Mouse (Mus musculus): ENCODE results near the gene Olfr145. TPM values are rescaled to one million over a fixed set of nuclear protein-coding genes. Genes with fewer than 3 reads are reported as not detected.
A peak's percentile ranks its signal among the peaks of the same experiment; 100 is the strongest.

Gene Olfr145
- polyA plus RNA-seq, 1 experiment from 2014 or later = not detected

DNA sequence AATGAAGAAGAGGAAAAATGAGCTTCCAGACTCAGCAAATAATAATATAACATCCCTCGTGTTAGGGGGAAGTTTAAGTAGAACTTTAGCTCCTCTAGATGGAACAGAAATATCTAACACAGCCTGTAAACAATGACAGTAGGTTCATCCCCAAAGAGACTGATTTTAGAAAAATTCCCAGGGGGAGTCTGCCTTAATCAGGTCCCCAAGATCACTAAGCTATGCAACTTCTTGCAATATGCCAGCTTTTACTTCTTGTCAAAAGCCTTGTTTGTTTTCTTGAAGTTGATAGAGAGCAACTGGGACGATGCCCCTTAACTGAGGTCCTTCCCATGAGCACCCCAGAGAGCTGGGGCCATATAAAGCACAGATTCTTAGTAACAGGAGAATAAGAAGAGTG lies 21.0 kb downstream of the Olfr145 start, which contains the start of gene Olfr878:
TSS of gene Olfr878 (plus strand) at position 301 of the 400 bp plus-strand sequence.
- ATAC-seq (no peak), DNase-seq (ENCODE audit: low spot score) (no peak)
- Histone ChIP-seq H3K4me3 (ENCODE audit: low read depth, low read length) (no peak within 1 kb of the TSS), H3K27ac (ENCODE audit: low read depth, low read length) (no peak within 1 kb of the TSS), H3K9ac (ENCODE audit: low read length) (no peak within 1 kb of the TSS), H3K4me1 (ENCODE audit: control insufficient read depth, insufficient read depth, low read length) (no peaks in the 10 kb centered on the region), H3K36me3 (ENCODE audit: control insufficient read depth, insufficient read depth, low read length) (no peaks in the 10 kb centered on the region), H3K27me3 (replicated peaks; ENCODE audit: control insufficient read depth, insufficient read depth, low read length) (no peaks in the 10 kb centered on the region), H3K4me2 (ENCODE audit: low read length) (no peak within 1 kb of the TSS), H3K9me3 (replicated peaks; ENCODE audit: control insufficient read depth, low read length) (no peaks in the 10 kb centered on the region)
- WGBS = 77% methylated on average over 2 of the region's 2 CpGs

DNA sequence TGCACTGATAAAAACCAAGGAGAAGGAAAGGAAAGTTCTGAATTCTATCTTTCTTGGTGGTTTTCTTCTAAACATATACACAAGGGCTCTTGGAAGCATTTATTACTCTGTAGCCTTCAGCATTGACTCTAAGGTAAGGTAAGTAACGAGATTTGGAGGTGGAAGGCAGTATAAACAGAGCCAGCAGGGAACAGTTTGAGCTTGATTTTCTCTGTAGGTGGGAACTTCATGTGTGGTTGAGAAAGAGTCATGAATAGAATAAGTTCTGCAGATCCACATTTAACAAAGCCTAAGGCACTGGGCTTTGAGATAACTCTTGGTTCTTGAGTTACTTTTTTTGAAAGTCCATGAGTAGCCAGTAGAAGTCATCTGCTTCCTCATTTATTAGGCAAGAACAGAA lies 21.5 kb downstream of the Olfr145 start:
- no peak for ATAC-seq

DNA sequence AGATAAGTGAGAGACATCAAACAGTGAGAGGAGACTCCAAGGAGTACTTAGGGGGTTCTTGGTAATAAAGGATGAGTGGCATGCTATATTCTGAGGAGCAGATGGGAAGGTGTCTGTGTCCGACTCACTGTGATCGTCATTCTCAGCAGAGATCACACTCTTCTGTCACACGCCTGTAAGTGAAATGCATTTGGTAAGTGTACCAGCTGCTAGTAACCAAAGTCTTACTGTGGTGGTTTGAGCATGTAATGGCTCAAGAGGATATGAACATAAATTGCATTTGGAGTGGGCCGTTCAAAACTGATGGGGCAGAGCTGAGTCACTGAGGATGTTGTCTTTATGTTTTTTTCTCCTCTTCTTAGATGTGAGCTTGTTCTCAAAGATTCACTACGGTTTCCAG lies 27.7 kb downstream of the Olfr145 start:
- Histone ChIP-seq H3K4me3 (ENCODE audit: low read depth, low read length) (no peak overlapping the region), H3K36me3 (ENCODE audit: control insufficient read depth, insufficient read depth, low read length) (no peaks in the 10 kb centered on the region), H3K27me3 (replicated peaks; ENCODE audit: control insufficient read depth, insufficient read depth, low read length) (no peaks in the 10 kb centered on the region), H3K27ac (ENCODE audit: low read depth, low read length) (no peak overlapping the region), H3K4me1 (ENCODE audit: control insufficient read depth, insufficient read depth, low read length) (no peaks in the 10 kb centered on the region), H3K9me3 (replicated peaks; ENCODE audit: control insufficient read depth, low read length) (no peaks in the 10 kb centered on the region), H3K4me2 (ENCODE audit: low read length) (no peak overlapping the region), H3K9ac (ENCODE audit: low read length) (no peak overlapping the region)
- DNase-seq (ENCODE audit: low spot score) (no peak), ATAC-seq (no peak)
- 85% methylated on average over 5 of the region's 5 CpGs for WGBS

More for the DNA sequence above, 21.5 kb downstream of the Olfr145 start:
- no peak overlapping the region for H3K4me2 ChIP-seq (ENCODE audit: low read length)
- H3K27ac ChIP-seq (ENCODE audit: low read depth, low read length) = no peak overlapping the region
- DNase-seq (ENCODE audit: low spot score) = no peak
- no peak overlapping the region for H3K9ac ChIP-seq (ENCODE audit: low read length)
- no peaks in the 10 kb centered on the region for H3K4me1 ChIP-seq (ENCODE audit: control insufficient read depth, insufficient read depth, low read length)
- H3K4me3 ChIP-seq (ENCODE audit: low read depth, low read length) = no peak overlapping the region
- 59% methylated on average over 1 of the region's 1 CpGs for WGBS
- H3K36me3 ChIP-seq (ENCODE audit: control insufficient read depth, insufficient read depth, low read length) = no peaks in the 10 kb centered on the region
- H3K9me3 ChIP-seq (replicated peaks; ENCODE audit: control insufficient read depth, low read length) = no peaks in the 10 kb centered on the region
- no peaks in the 10 kb centered on the region for H3K27me3 ChIP-seq (replicated peaks; ENCODE audit: control insufficient read depth, insufficient read depth, low read length)

DNA sequence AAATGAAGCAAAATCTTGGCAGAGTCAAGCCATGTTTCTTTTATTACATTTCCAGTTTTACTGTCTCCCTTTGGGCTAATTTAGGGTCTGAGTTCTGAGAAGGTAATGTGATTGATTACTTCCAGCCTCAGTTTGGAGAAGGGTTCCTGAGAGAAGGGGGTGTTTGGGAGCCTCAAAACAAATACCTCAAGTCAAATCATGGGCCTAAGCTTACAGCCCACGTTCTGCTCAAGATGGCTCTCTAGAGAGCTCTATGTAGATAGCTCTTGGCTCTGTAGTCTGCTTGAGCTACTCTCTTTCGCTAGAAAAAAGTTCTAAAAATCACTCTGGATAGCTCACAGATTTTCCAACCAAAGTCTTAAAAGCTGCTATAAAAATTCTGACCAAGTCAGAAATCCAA lies 28.9 kb downstream of the Olfr145 start:
- H3K9ac ChIP-seq (ENCODE audit: low read length) = no peak overlapping the region
- H3K4me2 ChIP-seq (ENCODE audit: low read length) = no peak overlapping the region
- 52% methylated on average over 2 of the region's 2 CpGs for WGBS
- H3K9me3 ChIP-seq (replicated peaks; ENCODE audit: control insufficient read depth, low read length) = no peaks in the 10 kb centered on the region
- H3K4me3 ChIP-seq (ENCODE audit: low read depth, low read length) = no peak overlapping the region
- no peak overlapping the region for H3K27ac ChIP-seq (ENCODE audit: low read depth, low read length)
- no peaks in the 10 kb centered on the region for H3K36me3 ChIP-seq (ENCODE audit: control insufficient read depth, insufficient read depth, low read length)
- ATAC-seq (no peak), DNase-seq (ENCODE audit: low spot score) (no peak)
- no peaks in the 10 kb centered on the region for H3K4me1 ChIP-seq (ENCODE audit: control insufficient read depth, insufficient read depth, low read length)
- no peaks in the 10 kb centered on the region for H3K27me3 ChIP-seq (replicated peaks; ENCODE audit: control insufficient read depth, insufficient read depth, low read length)

DNA sequence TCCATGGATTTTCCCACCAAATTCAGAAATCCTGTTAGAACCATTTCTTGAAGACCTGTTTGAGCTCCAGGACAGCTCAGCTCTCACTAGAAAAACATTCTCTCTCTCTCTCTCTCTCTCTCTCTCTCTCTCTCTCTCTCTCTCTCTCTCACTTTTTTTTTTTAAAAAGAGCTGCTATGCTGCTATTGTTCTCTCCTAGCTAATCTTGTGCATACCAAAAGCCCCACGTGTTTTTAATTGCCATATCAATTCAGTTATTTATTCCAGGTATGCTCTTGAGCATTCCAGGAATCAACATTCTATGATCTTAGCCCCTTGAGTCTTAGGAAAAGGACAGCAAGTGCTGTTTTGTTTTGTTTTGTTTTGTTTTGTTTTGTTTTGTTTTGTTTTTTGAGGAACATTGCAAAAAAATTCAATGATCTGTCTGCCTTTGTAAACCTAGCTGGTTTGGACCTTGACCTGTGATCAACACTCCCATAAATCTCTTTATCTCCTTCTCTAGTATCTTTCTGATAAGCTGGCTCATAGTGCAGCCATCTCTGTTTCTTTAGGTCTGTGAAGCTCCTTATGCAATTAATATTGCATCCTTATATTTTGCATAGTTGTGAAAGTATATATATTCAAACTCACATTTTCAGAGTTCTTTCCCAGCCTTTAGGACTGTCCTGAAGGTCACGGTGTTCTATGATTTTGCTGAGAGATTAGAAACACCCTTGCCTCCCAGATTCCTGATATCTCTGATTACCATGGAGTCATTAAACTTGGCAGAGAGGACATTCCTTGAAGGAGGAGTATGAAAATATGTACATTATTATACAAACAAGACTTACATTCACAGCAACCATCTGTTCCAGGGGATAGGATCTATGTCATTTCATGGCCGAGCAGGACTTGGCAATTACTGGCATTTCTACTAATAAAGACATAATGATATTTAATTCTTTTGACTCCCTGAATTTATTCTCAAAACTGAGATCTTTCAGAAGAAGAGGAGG lies 29.8 kb downstream of the Olfr145 start:
- H3K4me3 ChIP-seq (ENCODE audit: low read depth, low read length) = no peak overlapping the region
- 59% methylated on average over 3 of the region's 3 CpGs for WGBS
- no peak overlapping the region for H3K27ac ChIP-seq (ENCODE audit: low read depth, low read length)
- H3K36me3 ChIP-seq (ENCODE audit: control insufficient read depth, insufficient read depth, low read length) = no peaks in the 10 kb centered on the region
- H3K27me3 ChIP-seq (replicated peaks; ENCODE audit: control insufficient read depth, insufficient read depth, low read length) = no peaks in the 10 kb centered on the region
- no peak for ATAC-seq
- H3K9ac ChIP-seq (ENCODE audit: low read length) = no peak overlapping the region
- H3K9me3 ChIP-seq (replicated peaks; ENCODE audit: control insufficient read depth, low read length) = no peaks in the 10 kb centered on the region
- H3K4me2 ChIP-seq (ENCODE audit: low read length) = no peak overlapping the region
- no peaks in the 10 kb centered on the region for H3K4me1 ChIP-seq (ENCODE audit: control insufficient read depth, insufficient read depth, low read length)
- no peak for DNase-seq (ENCODE audit: low spot score)

DNA sequence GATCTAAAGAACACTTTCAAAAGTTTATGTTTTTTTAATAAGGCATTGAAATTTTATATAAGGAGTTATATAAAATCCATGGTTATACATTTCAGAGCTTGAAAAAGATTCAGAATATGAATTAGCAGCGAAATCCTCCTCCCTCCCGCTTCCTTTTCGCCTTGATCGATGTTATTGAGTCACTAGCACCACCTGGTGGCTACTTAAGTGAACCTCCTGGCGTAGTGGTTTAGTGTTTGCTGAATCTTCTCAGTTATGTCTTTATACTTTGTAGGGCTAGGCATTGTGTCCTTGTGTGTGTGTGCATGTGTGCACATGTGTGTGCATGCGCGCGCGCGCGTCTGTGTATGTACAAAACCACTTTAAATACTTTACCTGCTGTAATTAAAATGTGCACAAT lies 36.0 kb downstream of the Olfr145 start:
- no peaks in the 10 kb centered on the region for H3K36me3 ChIP-seq (ENCODE audit: control insufficient read depth, insufficient read depth, low read length)
- no peak overlapping the region for H3K27ac ChIP-seq (ENCODE audit: low read depth, low read length)
- no peaks in the 10 kb centered on the region for H3K4me1 ChIP-seq (ENCODE audit: control insufficient read depth, insufficient read depth, low read length)
- DNase-seq (ENCODE audit: low spot score) (peak; percentile 91), ATAC-seq (peak; percentile 88)
- H3K27me3 ChIP-seq (replicated peaks; ENCODE audit: control insufficient read depth, insufficient read depth, low read length) = no peaks in the 10 kb centered on the region
- 8% methylated on average over 11 of the region's 11 CpGs for whole genome bisulfite sequencing
- H3K9me3 ChIP-seq (replicated peaks; ENCODE audit: control insufficient read depth, low read length) = no peaks in the 10 kb centered on the region
- no peak overlapping the region for H3K4me3 ChIP-seq (ENCODE audit: low read depth, low read length)
- no peak overlapping the region for H3K4me2 ChIP-seq (ENCODE audit: low read length)
- H3K9ac ChIP-seq (ENCODE audit: low read length) = no peak overlapping the region

DNA sequence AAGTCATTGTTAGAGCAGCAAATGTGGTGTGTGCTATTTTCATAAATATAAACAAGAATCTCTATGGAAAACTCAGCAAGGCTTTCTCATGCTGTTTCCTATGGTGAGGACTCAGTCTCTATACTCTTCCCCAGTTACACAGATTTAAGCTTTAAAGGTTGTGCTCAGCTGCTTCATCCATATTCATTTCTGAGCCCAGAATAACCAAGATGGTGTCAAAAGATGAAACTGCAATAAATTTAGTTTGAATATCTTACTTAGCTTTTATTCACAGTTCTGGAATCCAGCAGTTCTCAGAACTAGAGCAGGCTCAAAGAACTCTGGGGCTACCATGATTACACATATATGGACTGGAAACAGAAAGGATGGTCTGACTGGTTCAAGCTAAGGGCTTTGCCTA lies 37.6 kb downstream of the Olfr145 start:
- Histone ChIP-seq H3K4me2 (ENCODE audit: low read length) (no peak overlapping the region), H3K36me3 (ENCODE audit: control insufficient read depth, insufficient read depth, low read length) (no peaks in the 10 kb centered on the region), H3K4me1 (ENCODE audit: control insufficient read depth, insufficient read depth, low read length) (no peaks in the 10 kb centered on the region), H3K9me3 (replicated peaks; ENCODE audit: control insufficient read depth, low read length) (no peaks in the 10 kb centered on the region), H3K27me3 (replicated peaks; ENCODE audit: control insufficient read depth, insufficient read depth, low read length) (no peaks in the 10 kb centered on the region), H3K4me3 (ENCODE audit: low read depth, low read length) (no peak overlapping the region), H3K9ac (ENCODE audit: low read length) (no peak overlapping the region), H3K27ac (ENCODE audit: low read depth, low read length) (no peak overlapping the region)
- DNase-seq (ENCODE audit: low spot score) (no peak), ATAC-seq (no peak)

DNA sequence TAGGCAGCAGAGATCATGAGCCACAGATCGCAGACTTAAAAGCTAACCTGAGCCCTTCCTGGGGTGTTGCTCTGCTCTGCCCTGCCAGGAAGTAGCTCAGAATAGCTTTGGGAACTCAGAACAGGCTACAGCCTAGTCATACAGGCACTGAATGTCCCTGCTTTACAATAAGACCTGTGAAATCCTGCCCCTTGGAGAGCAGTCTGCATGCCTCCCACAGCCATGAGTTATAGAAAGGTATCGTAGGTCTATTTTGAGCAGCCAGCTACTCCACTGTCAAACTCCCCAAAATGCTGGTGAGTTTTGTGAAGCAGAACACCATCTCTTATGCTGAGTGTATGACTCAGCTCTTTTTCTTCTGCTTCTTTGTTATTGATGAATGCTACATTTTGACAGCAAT lies 44.6 kb downstream of the Olfr145 start:
- H3K9ac ChIP-seq (ENCODE audit: low read length) = no peak overlapping the region
- H3K4me2 ChIP-seq (ENCODE audit: low read length) = no peak overlapping the region
- DNase-seq (ENCODE audit: low spot score) (no peak), ATAC-seq (no peak)
- no peaks in the 10 kb centered on the region for H3K36me3 ChIP-seq (ENCODE audit: control insufficient read depth, insufficient read depth, low read length)
- H3K4me1 ChIP-seq (ENCODE audit: control insufficient read depth, insufficient read depth, low read length) = no peaks in the 10 kb centered on the region
- no peaks in the 10 kb centered on the region for H3K27me3 ChIP-seq (replicated peaks; ENCODE audit: control insufficient read depth, insufficient read depth, low read length)
- WGBS = 95% methylated on average over 2 of the region's 2 CpGs
- H3K27ac ChIP-seq (ENCODE audit: low read depth, low read length) = no peak overlapping the region
- H3K9me3 ChIP-seq (replicated peaks; ENCODE audit: control insufficient read depth, low read length) = no peaks in the 10 kb centered on the region
- no peak overlapping the region for H3K4me3 ChIP-seq (ENCODE audit: low read depth, low read length)
